In the genomic region with DNA sequence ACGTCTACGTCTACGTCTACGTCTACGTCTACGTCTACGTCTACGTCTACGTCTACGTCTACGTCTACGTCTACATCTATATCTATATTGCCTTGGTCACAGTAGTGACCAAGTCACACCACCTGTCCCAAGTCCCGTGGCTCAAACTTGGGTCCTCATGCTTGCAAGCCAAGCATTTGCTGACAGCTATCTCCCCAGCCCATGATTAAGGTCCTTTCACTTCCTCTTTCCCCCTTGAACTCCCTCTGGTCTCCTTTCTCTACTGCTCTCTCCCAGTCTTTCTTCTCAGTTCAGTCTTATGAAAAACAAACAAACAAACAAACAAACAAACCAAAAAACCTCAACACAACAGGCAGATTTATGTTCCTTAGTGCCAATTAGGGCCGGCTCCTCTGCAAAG, we compare ENCODE assay signal across 24 mouse cellular contexts.
DNase-seq lines count a peak whose midpoint lies in the region; ATAC-seq and TF ChIP-seq lines count a peak whose summit lies in the region.
"Had no signal": no experiment of that assay in that cellular context is flagged by ENCODE, and none has a peak within 500 bp of the region (broad histone marks: within the 10 kb centered on the region; RNA-seq: fewer than 3 reads in every experiment).

No protein-coding gene starts in this region.

- no peak overlapping the region for H3K27ac ChIP-seq in MEL (ENCODE audit: control insufficient read depth, low read depth, low read length)
- H3K27ac ChIP-seq: embryonic facial prominence, embryonic 10.5 days; embryonic facial prominence, embryonic 13.5 days; forebrain, embryonic 12.5 days; gastrocnemius, adult 2 months; heart, adult 2 months; hindbrain, embryonic 12.5 days; hindbrain, embryonic 15.5 days had no signal

- no peaks in the 10 kb centered on the region for H3K27me3 ChIP-seq in MEL (ENCODE audit: control insufficient read depth in 1 of 2, insufficient read depth in 2 of 2, low read length in 2 of 2)
- H3K27me3 ChIP-seq: embryonic facial prominence, embryonic 13.5 days; forebrain, embryonic 12.5 days; hindbrain, embryonic 12.5 days; hindbrain, embryonic 15.5 days had no signal

- no peaks in the 10 kb centered on the region for H3K79me2 ChIP-seq in MEL (ENCODE audit: control insufficient read depth, insufficient read depth, low read length, poor library complexity)

- TF ChIP-seq POLR2A in MEL (IDR thresholded peaks at IDR 0.05; ENCODE audit: control insufficient read depth in 1 of 2, insufficient read depth in 1 of 2, low read depth in 1 of 2, low read length in 2 of 2, poor library complexity in 1 of 2), result no peak

- ATAC-seq in granulocyte monocyte progenitor cell, adult 5-6 weeks (replicated peaks; ENCODE audit: poor library complexity, severe bottlenecking), result peak; percentile 90
- ATAC-seq in frontal cortex, adult (ENCODE audit: low TSS enrichment), result no peak
- ATAC-seq: forebrain, embryonic 16.5 days; intestine, postnatal 0 days had no signal

- H3K9me3 ChIP-seq in MEL (replicated peaks; ENCODE audit: insufficient read depth, low read length), result no peaks in the 10 kb centered on the region
- H3K9me3 ChIP-seq: embryonic facial prominence, embryonic 10.5 days; embryonic facial prominence, embryonic 13.5 days; forebrain, embryonic 12.5 days; hindbrain, embryonic 12.5 days; hindbrain, embryonic 15.5 days had no signal

- no peak for TF ChIP-seq RAD21 in MEL (IDR thresholded peaks at IDR 0.05; ENCODE audit: low read depth, low read length)

- peak; percentile 19 to 63; a peak in 3 of 4 replicates for TF ChIP-seq EP300 in MEL (IDR thresholded peaks at IDR 0.05; ENCODE audit: low read depth in 1 of 2, low read length in 2 of 2)

- no peak overlapping the region for H3K9ac ChIP-seq in MEL (ENCODE audit: control insufficient read depth, low read depth, low read length, poor library complexity, severe bottlenecking)
- H3K9ac ChIP-seq: embryonic facial prominence, embryonic 13.5 days; forebrain, embryonic 12.5 days; hindbrain, embryonic 12.5 days; hindbrain, embryonic 15.5 days had no signal

- DNase-seq in B cell, adult 2 months, result peak; percentile 21 to 27
- peak; percentile 60 for DNase-seq in MEL (ENCODE audit: low read depth, low spot score)
- DNase-seq in lung, postnatal 25 days (ENCODE audit: low spot score), result no peak
- DNase-seq in thymus, postnatal 10 days (ENCODE audit: low spot score in 2 of 2), result no peak
- DNase-seq: adrenal gland, adult 2 months; adrenal gland, postnatal 14 days; cerebellum, adult 11 months; cerebellum, adult 2 months; cerebellum, adult 9-11 months; cerebellum, postnatal 25 days; embryo, embryonic 11 days; gastrocnemius, adult 2 months; gastrocnemius, postnatal 14 days; heart, adult 2 months had no signal

- peaks cover 0 to 8% of the 10 kb centered on the region in 2 experiments; a peak in 2 of 4 replicates for H3K36me3 ChIP-seq in MEL (ENCODE audit: control insufficient read depth in 1 of 2, insufficient read depth in 2 of 2, low read length in 2 of 2)
- H3K36me3 ChIP-seq: embryonic facial prominence, embryonic 10.5 days; embryonic facial prominence, embryonic 13.5 days; forebrain, embryonic 12.5 days; hindbrain, embryonic 12.5 days; hindbrain, embryonic 15.5 days had no signal

- H3K4me3 ChIP-seq in MEL (ENCODE audit: control insufficient read depth in 1 of 2, insufficient read depth in 1 of 2, low read depth in 2 of 2, low read length in 2 of 2), result no peak overlapping the region
- H3K4me3 ChIP-seq: embryonic facial prominence, embryonic 10.5 days; embryonic facial prominence, embryonic 13.5 days; erythroblast, embryonic 14.5 days; forebrain, embryonic 12.5 days; gastrocnemius, adult 2 months; heart, adult 2 months; hindbrain, embryonic 12.5 days; hindbrain, embryonic 15.5 days had no signal

- peaks cover 2 to 14% of the 10 kb centered on the region in 2 experiments; a peak in 3 of 4 replicates for H3K4me1 ChIP-seq in MEL (ENCODE audit: control insufficient read depth in 1 of 2, insufficient read depth in 2 of 2, low read length in 2 of 2)
- H3K4me1 ChIP-seq: embryonic facial prominence, embryonic 10.5 days; embryonic facial prominence, embryonic 13.5 days; forebrain, embryonic 12.5 days; hindbrain, embryonic 12.5 days; hindbrain, embryonic 15.5 days had no signal

- TF ChIP-seq CTCF in MEL (IDR thresholded peaks at IDR 0.05 in 2 of 3, conservative IDR thresholded peaks at IDR 0.05 in 1 of 3; ENCODE audit: control insufficient read depth in 1 of 3, insufficient read depth in 1 of 3, low read depth in 2 of 3, low read length in 3 of 3, poor library complexity in 1 of 3, severe bottlenecking in 1 of 3), result no peak

TF ChIP-seq in MEL, 35 proteins besides CTCF, POLR2A, EP300 and RAD21:
- TF ChIP-seq MYC (IDR thresholded peaks at IDR 0.05; ENCODE audit: low read depth, low read length), result 0 out of 2 replicates have a peak, but pooled peaks have one; percentile 23
- TF ChIP-seq ZNF384 (IDR thresholded peaks at IDR 0.05; ENCODE audit: low read depth, low read length), result no peak
- no peak for TF ChIP-seq SMC3 (IDR thresholded peaks at IDR 0.05; ENCODE audit: low read depth, low read length)
- TF ChIP-seq ZKSCAN1 (IDR thresholded peaks at IDR 0.05; ENCODE audit: low read depth, low read length), result no peak
- no peak for TF ChIP-seq ZMIZ1 (IDR thresholded peaks at IDR 0.05; ENCODE audit: low read depth, low read length)
- no peak for TF ChIP-seq NELFE (IDR thresholded peaks at IDR 0.05; ENCODE audit: low read depth, low read length)
- TF ChIP-seq MEF2A (IDR thresholded peaks at IDR 0.05; ENCODE audit: extremely low read depth, insufficient replicate concordance, low read depth, low read length, poor library complexity, severe bottlenecking), result no peak
- no peak for TF ChIP-seq TBP (IDR thresholded peaks at IDR 0.05; ENCODE audit: low read depth, low read length)
- no peak for TF ChIP-seq ELF1 (IDR thresholded peaks at IDR 0.05; ENCODE audit: low read depth, low read length)
- TF ChIP-seq GATA1 (IDR thresholded peaks at IDR 0.05; ENCODE audit: low read depth, low read length), result 0 out of 2 replicates have a peak, but pooled peaks have one; percentile 36
- TF ChIP-seq MAFK (IDR thresholded peaks at IDR 0.05; ENCODE audit: borderline replicate concordance, low read depth, low read length), result no peak
- TF ChIP-seq SIN3A (IDR thresholded peaks at IDR 0.05; ENCODE audit: low read length), result no peak
- TF ChIP-seq USF1 (IDR thresholded peaks at IDR 0.05; ENCODE audit: low read depth, low read length), result no peak
- TF ChIP-seq ZC3H11A (IDR thresholded peaks at IDR 0.05; ENCODE audit: low read depth, low read length), result no peak
- no peak for TF ChIP-seq BHLHE40 (IDR thresholded peaks at IDR 0.05; ENCODE audit: borderline replicate concordance, low read depth, low read length)
- TF ChIP-seq ETS1 (IDR thresholded peaks at IDR 0.05; ENCODE audit: low read depth, low read length), result 0 out of 2 replicates have a peak, but pooled peaks have one; percentile 21

Comparison
In these comparisons a context has a peak if more than half of its experiments do, and no peak if none do; other contexts are left out.
1. DNase-seq: peak in B cell, adult 2 months (2 of 2) and MEL (single experiment); none in lung, postnatal 25 days (single experiment) and thymus, postnatal 10 days (0 of 2).